ENCODE assay signal across 9 mouse cellular contexts in the genomic region with DNA sequence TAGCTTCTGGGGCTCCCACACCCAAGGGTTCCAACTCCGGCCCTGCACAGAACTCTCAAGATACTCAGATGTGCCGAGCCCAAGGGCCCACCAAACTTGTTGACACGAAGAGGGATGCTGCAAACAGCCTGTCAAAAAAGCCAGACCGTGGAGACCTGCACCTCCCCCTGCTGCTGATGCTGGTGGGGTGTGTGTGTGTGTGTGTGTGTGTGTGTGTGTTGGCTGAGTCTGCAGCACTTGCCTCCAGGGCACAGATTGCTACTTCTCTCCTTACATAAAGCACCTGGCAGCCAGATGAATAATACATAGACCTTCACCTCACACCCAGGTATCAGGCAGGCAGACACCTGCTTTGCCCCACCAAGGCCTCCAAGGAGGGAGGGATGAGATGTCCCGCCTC. TPM values are rescaled to one million over a fixed set of nuclear protein-coding genes. Genes with fewer than 3 reads are reported as not detected.
DNase-seq lines count a peak whose midpoint lies in the region; ATAC-seq and TF ChIP-seq lines count a peak whose summit lies in the region.
"Had no signal": no experiment of that assay in that cellular context is flagged by ENCODE, and none has a peak within 500 bp of the region (broad histone marks: within the 10 kb centered on the region; RNA-seq: fewer than 3 reads in every experiment).

No protein-coding gene starts in this region.

- H3K9me3 ChIP-seq in intestine, postnatal 0 days (ENCODE audit: control insufficient read depth): no peaks in the 10 kb centered on the region

- H3K36me3 ChIP-seq in thymus, adult 2 months (ENCODE audit: control insufficient read depth, insufficient read depth, low read length): no peaks in the 10 kb centered on the region
- H3K36me3 ChIP-seq in intestine, postnatal 0 days (ENCODE audit: control insufficient read depth, insufficient read depth): no peaks in the 10 kb centered on the region
- no peaks in the 10 kb centered on the region for H3K36me3 ChIP-seq in splenic B cell, adult 2 months (ENCODE audit: control insufficient read depth, insufficient read depth, low read length, poor library complexity, severe bottlenecking)

- ATAC-seq in intestine, postnatal 0 days: no peak

- peak; percentile 28 to 39 for DNase-seq in cerebellum, postnatal 10 days
- DNase-seq in cerebellum, adult 11 months: no peak
- no peak for DNase-seq in thymus, adult 2 months
- DNase-seq in thymus, postnatal 25 days: no peak
- DNase-seq in splenic B cell, adult 2 months (ENCODE audit: low read depth, low spot score): peak; percentile 20
- no peak for DNase-seq in right cerebral cortex, adult 18-20 months
- DNase-seq in gastrocnemius, postnatal 10 days: no peak

- no peak overlapping the region for H3K27ac ChIP-seq in thymus, adult 2 months (ENCODE audit: control insufficient read depth, insufficient read depth, low read length)
- no peak overlapping the region for H3K27ac ChIP-seq in intestine, postnatal 0 days (ENCODE audit: low read depth, low read length)

- no peak for TF ChIP-seq POLR2A in thymus, adult 2 months (IDR thresholded peaks at IDR 0.05; ENCODE audit: control insufficient read depth, extremely low read depth, insufficient read depth, low read length, poor library complexity)

- no peak for TF ChIP-seq CTCF in thymus, adult 2 months (IDR thresholded peaks at IDR 0.05; ENCODE audit: borderline replicate concordance, control insufficient read depth, extremely low read depth, insufficient read depth, low read length, poor library complexity)
- no peak for TF ChIP-seq CTCF in intestine, postnatal 0 days (IDR thresholded peaks at IDR 0.05; ENCODE audit: low read depth)

- peak overlapping the region; percentile 83; the same call in 1 of the 2 replicates for H3K9ac ChIP-seq in intestine, postnatal 0 days (ENCODE audit: low read depth, low read length)

- H3K4me3 ChIP-seq in thymus, adult 2 months (ENCODE audit: control insufficient read depth, insufficient read depth, low read length): peak overlapping the region; percentile 60
- H3K4me3 ChIP-seq in intestine, postnatal 0 days (ENCODE audit: low read depth, low read length): peak overlapping the region; percentile 96

- H3K4me2 ChIP-seq in intestine, postnatal 0 days (replicated peaks; ENCODE audit: low read depth): peak overlapping the region; percentile 91

- no peaks in the 10 kb centered on the region for H3K27me3 ChIP-seq in thymus, adult 2 months (ENCODE audit: control insufficient read depth, insufficient read depth, low read length)
- no peaks in the 10 kb centered on the region for H3K27me3 ChIP-seq in intestine, postnatal 0 days (replicated peaks; ENCODE audit: control insufficient read depth, insufficient read depth, low read length)
- H3K27me3 ChIP-seq in splenic B cell, adult 2 months (ENCODE audit: control insufficient read depth, insufficient read depth, low read length, poor library complexity, severe bottlenecking): no peaks in the 10 kb centered on the region
- H3K27me3 ChIP-seq: Patski had no signal

- peaks cover 54% of the 10 kb centered on the region for H3K4me1 ChIP-seq in thymus, adult 2 months (replicated peaks; ENCODE audit: control insufficient read depth, insufficient read depth, low read length)
- peaks cover 5% of the 10 kb centered on the region; the same call in 1 of the 2 replicates for H3K4me1 ChIP-seq in intestine, postnatal 0 days (replicated peaks; ENCODE audit: control insufficient read depth, insufficient read depth, low read length)

- 42% methylated on average over 5 of the region's 5 CpGs for WGBS in thymus, adult 2 months
- WGBS in intestine, postnatal 0 days: 23% methylated on average over 5 of the region's 5 CpGs

RNA-seq across cellular contexts. Expression of a gene that starts 1.2 kb away (rescaled TPM):
- 225 and 303 TPM in 2 replicates for polyA plus RNA-seq in thymus, adult 2 months (2012; rRNA removed)
- 32.7 and 34.1 TPM in 2 replicates for polyA plus RNA-seq in intestine, postnatal 0 days (2015; fragmentation: Nextera tagmentation; extraction: Ambion mirVana)
- total RNA-seq in gastrocnemius, postnatal 10 days (2021): 10 to 100 TPM; 42.0 to 47.5 TPM

RNA-seq across cellular contexts. Expression of a gene that starts 53.2 kb away (rescaled TPM):
- polyA plus RNA-seq in thymus, adult 2 months (2012; rRNA removed): 155 and 173 TPM in 2 replicates
- 18.2 and 25.7 TPM in 2 replicates for polyA plus RNA-seq in intestine, postnatal 0 days (2015; fragmentation: Nextera tagmentation; extraction: Ambion mirVana)
- total RNA-seq in gastrocnemius, postnatal 10 days (2021): 10 to 100 TPM; 55.5 to 60.8 TPM

RNA-seq across cellular contexts. Expression of a gene that starts 55.8 kb away (rescaled TPM):
- polyA plus RNA-seq in thymus, adult 2 months (2012; rRNA removed): 7.4 and 8.1 TPM in 2 replicates
- 6.6 and 8.8 TPM in 2 replicates for polyA plus RNA-seq in intestine, postnatal 0 days (2015; fragmentation: Nextera tagmentation; extraction: Ambion mirVana)
- total RNA-seq in gastrocnemius, postnatal 10 days (2021): 1 to 10 TPM; 2.0 to 2.6 TPM

Comparison
In these comparisons a context has a peak if more than half of its experiments do, and no peak if none do; other contexts are left out.
1. DNase-seq: peak in cerebellum, postnatal 10 days (2 of 2) and splenic B cell, adult 2 months (single experiment); none in cerebellum, adult 11 months (single experiment), thymus, adult 2 months (single experiment), thymus, postnatal 25 days (single experiment), right cerebral cortex, adult 18-20 months (single experiment) and gastrocnemius, postnatal 10 days (single experiment).